Mouse (Mus musculus) embryonic fibroblast, embryonic 13.5 days (primary cell): ENCODE results near the gene Hbb-bt.
"Not testable (repeated sequence)": the region's sequence is repeated elsewhere in the genome, so short reads cannot be mapped to it uniquely, and the experiment has no call there.

Experiments
- CTCF ChIP-seq: IDR thresholded peaks from 2 replicates; pipeline ENCODE4 v1.5.1; 2011; ENCODE audit warnings: mild to moderate bottlenecking, control low read depth, low read length, moderate library complexity, borderline replicate concordance; ENCODE audit not compliant: insufficient read depth
- POLR2A ChIP-seq: IDR thresholded peaks from 2 replicates; pipeline ENCODE4 v1.6.1; 2011; ENCODE audit warnings: low read depth, mild to moderate bottlenecking, control low read depth, low read length, moderate library complexity

- not testable (repeated sequence) for TF ChIP-seq POLR2A, CTCF
These were observed 36.1 kb downstream of the Hbb-bt start for GRCm38 (mm10) chr7:103777652-103778051.
